Mouse (Mus musculus): ENCODE results near the gene Edaradd.

Edaradd gene

DNA sequence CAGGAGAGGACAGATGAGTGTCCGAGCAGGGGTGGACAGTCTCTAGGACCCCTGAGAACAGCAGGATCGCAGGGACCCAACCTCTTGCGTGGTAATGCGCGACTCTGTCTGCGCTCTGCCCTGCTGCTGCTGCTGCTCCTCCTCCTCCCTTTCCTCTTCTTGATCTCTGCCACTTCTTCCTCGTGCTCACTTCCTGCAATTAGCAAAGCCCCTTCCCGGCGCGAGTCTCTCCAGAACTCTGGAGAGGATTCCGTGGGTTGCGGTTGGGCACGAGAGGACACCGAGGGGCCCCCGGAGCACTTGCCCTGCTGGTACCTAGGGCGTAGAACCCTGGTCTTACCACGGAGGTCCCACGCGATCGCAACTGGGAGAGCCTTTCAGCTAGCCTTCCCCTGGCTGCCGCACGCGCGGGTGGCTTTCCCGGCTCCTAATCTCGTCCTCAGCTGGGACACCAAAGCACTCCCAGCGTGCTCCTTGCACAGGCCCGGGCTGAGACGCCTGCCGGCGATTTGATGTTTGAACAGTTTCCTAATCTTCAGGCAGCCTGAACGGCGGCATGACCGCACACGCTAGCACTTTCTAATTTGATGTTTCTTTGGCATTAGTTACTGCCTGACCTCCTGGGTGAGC is at the start of gene Edaradd:
Gene Edaradd (minus strand): TSS at position 484 of the 630 bp plus-strand sequence.
- DNase-seq, result peak; percentile 21

- no peak for DNase-seq
Measured at GRCm38 (mm10) chr13:12569741-12570140, 49.5 kb upstream of the Edaradd start.

- DNase-seq, result no peak
Measured at GRCm38 (mm10) chr13:12568597-12569469, 48.6 kb upstream of the Edaradd start.

GRCm38 (mm10) chr13:12567936-12568335 is 47.7 kb upstream of the Edaradd start:
- DNase-seq, result no peak

GRCm38 (mm10) chr13:12565621-12566390 is 45.6 kb upstream of the Edaradd start, which contains the start of gene Ero1lb:
Ero1lb (plus strand) TSS chr13:12565874.
- DNase-seq, result peak; percentile 100

GRCm38 (mm10) chr13:12562256-12562655 is 42.0 kb upstream of the Edaradd start:
- no peak for DNase-seq

DNA sequence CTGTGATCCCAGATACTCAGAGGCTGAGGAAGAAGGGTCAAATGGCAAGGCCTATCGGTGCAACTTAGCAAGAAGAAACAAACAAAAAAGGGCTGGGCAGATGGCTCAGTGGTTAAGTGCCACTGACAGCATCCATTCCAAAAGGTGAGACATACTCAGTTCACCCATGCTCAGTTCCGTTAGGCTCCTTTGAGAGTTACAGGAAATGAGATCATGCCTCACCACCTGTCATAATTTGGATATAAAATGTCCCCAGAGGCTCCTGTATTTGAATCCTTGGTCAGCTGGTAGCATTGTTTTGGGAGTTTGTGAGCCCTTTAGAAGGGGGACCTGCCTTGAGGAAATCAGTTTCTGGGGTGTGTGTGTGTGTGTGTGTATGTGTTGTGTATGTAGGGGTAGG is 41.5 kb upstream of the Edaradd start:
- DNase-seq, result no peak

- DNase-seq, result no peak
Measured at GRCm38 (mm10) chr13:12559462-12560120, 39.4 kb upstream of the Edaradd start.

- no peak for DNase-seq
Measured at GRCm38 (mm10) chr13:12559044-12559443, 38.8 kb upstream of the Edaradd start.

DNA sequence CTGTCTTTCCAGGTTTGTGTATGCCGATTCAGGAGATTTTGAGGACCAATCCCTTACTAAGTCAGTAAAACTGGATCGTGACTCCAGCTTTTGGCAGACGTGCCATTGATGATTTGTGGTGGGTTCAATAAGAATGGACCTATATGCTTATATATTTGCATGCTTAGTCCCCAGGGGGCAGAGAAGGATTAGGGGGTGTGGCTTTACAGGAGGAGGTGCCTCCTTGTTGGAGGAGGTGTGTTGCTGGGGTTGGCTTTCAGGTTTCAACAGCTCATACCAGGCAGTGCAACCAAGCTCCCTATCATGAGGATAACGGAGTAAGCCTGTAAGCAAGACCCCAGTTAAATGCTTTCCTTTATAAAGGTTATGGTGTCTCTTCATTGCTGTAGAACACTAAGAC is 34.0 kb upstream of the Edaradd start:
- DNase-seq, result no peak

DNA sequence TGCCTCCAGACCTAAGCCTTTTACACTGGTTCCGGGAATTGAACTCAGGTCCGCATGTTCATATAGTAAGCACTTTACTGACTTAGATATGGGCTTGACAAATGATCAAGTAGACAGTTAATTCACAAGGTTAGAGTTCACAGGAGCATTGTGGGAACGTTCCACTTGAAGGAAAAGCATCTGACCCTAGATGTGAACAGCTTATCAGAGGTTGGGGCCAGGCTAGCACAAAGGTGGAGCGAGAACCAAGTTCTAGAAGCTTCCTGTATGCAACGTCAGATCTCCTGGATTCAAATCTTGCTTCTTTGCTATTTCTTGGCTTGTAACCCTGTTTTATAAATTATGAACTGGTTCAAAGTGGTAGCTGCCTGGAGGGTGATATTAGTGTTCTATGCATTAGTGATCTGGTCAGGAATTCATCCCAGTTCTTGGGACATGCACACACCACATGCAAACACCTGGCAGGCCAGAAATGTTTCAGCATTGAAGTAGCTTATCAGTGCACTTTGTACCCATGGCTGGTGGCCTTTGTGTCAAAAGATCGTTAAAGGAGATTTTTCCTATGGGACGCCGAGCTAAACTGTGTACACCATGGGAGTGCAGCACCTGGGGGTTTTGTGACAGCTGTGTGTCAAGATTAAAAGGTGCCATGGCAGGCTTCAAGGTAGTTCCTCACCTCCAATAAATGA is 23.8 kb upstream of the Edaradd start:
- no peak for DNase-seq

GRCm38 (mm10) chr13:12543246-12543645 is 23.0 kb upstream of the Edaradd start:
- DNase-seq, result no peak

GRCm38 (mm10) chr13:12542006-12542981 is 22.1 kb upstream of the Edaradd start:
- no peak for DNase-seq

GRCm38 (mm10) chr13:12540119-12540518 is 19.9 kb upstream of the Edaradd start:
- no peak for DNase-seq

DNA sequence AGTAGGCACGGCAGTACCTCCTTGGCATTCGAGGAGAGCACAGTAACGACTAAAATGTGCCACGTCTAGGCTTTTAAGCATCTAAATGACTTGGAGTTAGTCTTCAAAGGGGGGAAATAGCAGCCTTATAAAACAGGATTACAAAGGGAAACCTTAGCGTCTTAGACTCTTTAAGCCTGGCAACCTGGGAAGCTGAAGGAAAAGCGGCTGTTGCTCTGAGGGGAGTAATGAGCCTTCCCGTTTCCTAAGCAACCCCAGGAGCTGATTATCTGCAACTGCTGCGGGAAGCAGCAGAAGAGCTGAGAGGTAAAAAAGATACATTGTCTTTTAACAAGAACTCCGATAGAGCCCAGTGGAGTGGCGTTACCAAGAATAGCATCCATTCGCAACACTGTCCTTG is 19.5 kb upstream of the Edaradd start:
- no peak for DNase-seq

GRCm38 (mm10) chr13:12537971-12538370 is 17.7 kb upstream of the Edaradd start:
- no peak for DNase-seq

DNA sequence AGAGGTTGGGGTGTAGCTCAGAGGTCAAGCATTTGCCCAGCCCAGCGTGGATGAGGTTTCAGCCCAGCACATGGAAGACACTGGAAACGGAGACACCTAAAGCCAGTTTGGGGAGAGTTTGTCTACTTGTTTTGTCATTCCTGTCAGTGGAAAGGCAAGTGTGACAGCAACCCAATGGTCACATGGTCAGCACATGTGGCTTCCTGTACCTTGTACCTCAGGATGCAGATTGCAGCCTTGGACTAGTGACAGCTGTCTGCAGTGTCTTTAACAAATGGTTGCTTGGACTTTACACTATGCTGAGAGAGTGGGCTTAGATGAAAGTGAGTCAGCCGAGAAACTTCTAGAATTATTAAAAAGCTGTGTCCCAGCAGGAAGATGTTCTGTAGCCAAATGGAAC is 14.4 kb upstream of the Edaradd start:
- DNase-seq, result no peak

DNA sequence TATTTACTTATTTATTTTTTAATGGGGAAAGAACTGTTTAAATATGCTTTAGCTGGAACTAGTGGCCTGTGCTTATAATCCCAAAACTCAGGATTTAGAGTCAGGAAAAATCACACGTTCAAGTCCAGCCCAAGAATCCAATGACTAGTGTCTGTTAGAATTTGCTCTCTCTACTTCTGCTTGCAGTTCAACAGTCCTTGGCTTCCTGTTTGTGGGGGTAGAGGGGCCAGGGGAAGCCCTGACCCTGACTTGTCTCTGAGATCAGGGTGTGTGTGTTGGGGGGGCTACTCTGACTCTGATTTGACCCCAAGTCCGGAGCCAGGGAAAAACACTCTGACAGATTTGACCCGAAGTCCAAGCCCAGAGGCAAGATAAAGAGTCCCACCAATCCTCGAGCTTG is 5.4 kb upstream of the Edaradd start:
- DNase-seq, result no peak

- DNase-seq, result no peak
Measured at GRCm38 (mm10) chr13:12522346-12522745, 2.1 kb upstream of the Edaradd start.

- no peak for DNase-seq
Measured at GRCm38 (mm10) chr13:12519371-12519770, 867 bp downstream of the Edaradd start.
